Mouse (Mus musculus) lung, embryonic 15.5 days (tissue): ENCODE data around the gene Sugp2. TPM values are rescaled to one million over a fixed set of nuclear protein-coding genes. Genes with fewer than 3 reads are reported as not detected.
"Not testable (repeated sequence)": the region's sequence is repeated elsewhere in the genome, so short reads cannot be mapped to it uniquely, and the experiment has no call there.

Experiments used
- ATAC-seq: fragments of 200-750 bp; cut with Nextera tagmentation; 2 replicates; pipeline ENCODE4 v1.8.0; 2017; ENCODE audit warnings: moderate number of reproducible peaks, borderline replicate concordance; ENCODE audit not compliant: low FRiP score, low TSS enrichment; ENCODE audit errors: extremely low read depth
- H3K27ac ChIP-seq: fragments of 300-500 bp; sonication (generic); 2 replicates; pipeline ENCODE4 v1.5.1; 2015; ENCODE audit warnings: moderate library complexity, mild to moderate bottlenecking, inconsistent platforms
- H3K27me3 ChIP-seq: fragments of 300-500 bp; sonication (generic); 2 replicates; pipeline ENCODE4 v1.6.1; 2015; ENCODE audit warnings: inconsistent platforms
- H3K36me3 ChIP-seq: fragments of 300-500 bp; sonication (generic); 2 replicates; pipeline ENCODE4 v1.6.1; 2015; ENCODE audit warnings: inconsistent platforms
- H3K4me1 ChIP-seq: fragments of 300-500 bp; sonication (generic); 2 replicates; pipeline ENCODE4 v1.6.1; 2015; ENCODE audit warnings: inconsistent platforms
- H3K4me2 ChIP-seq: fragments of 300-500 bp; sonication (generic); 2 replicates; pipeline ENCODE4 v1.6.1; 2015; ENCODE audit warnings: inconsistent platforms, mild to moderate bottlenecking, moderate library complexity
- H3K4me3 ChIP-seq: fragments of 300-500 bp; sonication (generic); 2 replicates; pipeline ENCODE4 v1.5.1; 2015; ENCODE audit warnings: mild to moderate bottlenecking, inconsistent platforms
- H3K9ac ChIP-seq: fragments of 300-500 bp; sonication (generic); 2 replicates; pipeline ENCODE4 v1.6.1; 2015; ENCODE audit warnings: inconsistent platforms
- H3K9me3 ChIP-seq: fragments of 300-500 bp; sonication (generic); 2 replicates; pipeline ENCODE4 v1.6.1; 2016; ENCODE audit warnings: inconsistent platforms
- WGBS: fragments of 180-500 bp; shearing (Covaris S2); methylation state at CpG from one replicate; pipeline ENCODE4 v1.1.7; 2015; 5-methylcytosine and 5-hydroxymethylcytosine counted together
- polyA plus RNA-seq: library from polyadenylated mRNA; unstranded; fragments of >200 nt; fragmentation: Nextera tagmentation; extraction: Ambion mirVana; gene quantifications from 2 replicates; pipeline ENCODE4 v1.2.1, GENCODE M21; 2015

Gene Sugp2
- polyA plus RNA-seq, 1 experiment from 2014 or later, result 26.7 TPM

DNA sequence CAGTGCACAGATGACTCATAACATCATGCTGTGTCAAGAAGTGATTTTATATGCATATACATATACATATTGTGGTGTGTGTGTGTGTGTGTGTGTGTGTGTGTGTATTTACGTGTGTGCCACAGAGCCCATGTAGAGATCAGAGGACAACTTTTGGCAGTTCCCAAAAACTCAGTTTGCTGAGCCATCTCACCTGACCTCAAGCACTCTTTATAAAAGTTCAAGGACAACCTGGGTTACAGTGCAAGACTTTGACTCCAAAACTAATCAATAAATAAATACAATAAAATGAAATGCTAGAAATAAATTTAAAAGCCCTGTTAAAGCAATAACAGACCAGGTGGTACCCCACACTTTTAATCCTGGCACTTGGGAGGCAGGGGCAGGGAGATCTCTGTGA is 22.8 kb upstream of the Sugp2 start:
- 54% methylated on average over 1 of the region's 1 CpGs for WGBS
- Histone ChIP-seq H3K27me3 (no peaks in the 10 kb centered on the region), H3K27ac (no peak overlapping the region), H3K4me3 (peak overlapping the region; percentile 68), H3K9me3 (no peaks in the 10 kb centered on the region), H3K36me3 (no peaks in the 10 kb centered on the region), H3K4me2 (peak overlapping the region; percentile 99), H3K9ac (peak overlapping the region; percentile 66), H3K4me1 (peaks cover 16% of the 10 kb centered on the region)
- no peak for ATAC-seq

DNA sequence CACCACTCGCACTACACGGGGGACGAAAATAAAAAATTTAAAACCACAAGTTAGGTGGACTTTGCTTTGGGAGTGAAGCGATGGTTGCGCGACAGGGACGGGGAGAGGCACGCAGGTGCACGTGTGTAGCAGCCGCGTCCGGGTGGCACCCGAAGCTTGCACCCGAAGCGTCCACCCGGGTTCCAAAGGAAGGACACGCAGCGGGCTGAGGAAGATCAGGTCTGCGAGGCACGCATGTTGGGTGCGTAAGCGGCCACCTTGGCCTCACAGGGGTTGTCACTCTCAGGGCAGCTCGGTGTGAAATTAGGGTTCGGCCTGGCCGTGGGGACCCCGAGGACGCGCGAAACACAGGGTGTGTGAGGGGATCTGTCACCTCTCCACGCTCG is 22.3 kb upstream of the Sugp2 start:
- Histone ChIP-seq H3K4me1 (peaks cover 16% of the 10 kb centered on the region), H3K9ac (peak overlapping the region; percentile 66), H3K36me3 (no peaks in the 10 kb centered on the region), H3K4me2 (peak overlapping the region; percentile 99), H3K27ac (0 out of 2 replicates have a peak overlapping the region, but pooled peaks have one; percentile 38), H3K27me3 (no peaks in the 10 kb centered on the region), H3K4me3 (peak overlapping the region; percentile 68), H3K9me3 (no peaks in the 10 kb centered on the region)
- 2% methylated on average over 31 of the region's 31 CpGs for WGBS
- no peak for ATAC-seq

DNA sequence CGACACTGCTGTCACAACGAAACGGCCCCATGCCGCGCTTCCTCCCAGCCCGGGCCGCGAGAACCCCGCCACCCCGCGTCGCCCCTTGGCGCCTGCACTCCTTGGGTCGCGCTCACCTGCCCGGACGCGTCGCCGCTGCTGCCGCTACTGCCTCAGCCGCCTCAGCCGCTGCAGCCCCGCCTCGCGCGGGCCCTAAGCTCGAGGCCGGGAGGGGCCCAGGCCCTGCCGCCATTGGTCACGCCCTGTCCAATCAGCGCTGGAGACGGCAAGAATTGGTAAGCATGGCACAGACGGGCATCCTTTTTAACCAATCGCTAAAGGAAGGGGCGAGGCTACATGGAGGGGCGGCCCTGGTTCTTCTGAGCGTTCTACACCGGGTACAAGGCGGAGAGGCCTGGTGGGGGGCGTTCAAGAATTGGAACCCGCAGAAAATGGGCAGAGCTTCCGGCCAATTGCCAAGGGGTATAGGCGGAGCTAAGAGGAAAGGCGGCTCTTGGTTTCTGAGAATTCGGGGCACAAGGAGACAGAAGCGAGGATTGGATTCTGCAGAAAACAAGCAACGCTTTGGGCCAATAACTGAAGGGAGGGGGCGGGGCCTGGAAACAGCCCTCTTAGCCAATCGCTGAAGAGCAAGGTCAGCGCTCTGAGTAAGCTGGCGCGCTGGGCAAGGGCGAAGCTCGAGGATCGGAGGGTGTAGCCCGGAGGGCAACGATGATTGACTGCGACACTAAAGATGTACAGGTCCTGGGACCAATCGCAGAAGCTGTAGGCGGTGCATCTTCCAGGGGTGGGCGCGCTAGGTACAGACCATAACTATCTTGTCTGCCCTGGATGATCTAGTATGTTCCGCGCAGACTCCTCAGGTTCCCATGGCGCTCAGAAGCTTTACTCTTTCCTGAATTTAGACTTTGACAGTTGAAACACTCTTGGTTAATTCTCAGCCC is 21.6 kb upstream of the Sugp2 start, which contains the start of gene Slc25a42:
Slc25a42 (minus strand) TSS at position 194 of the 944 bp plus-strand sequence.
- H3K27ac ChIP-seq, result peak within 1 kb of the TSS; percentile 38
- under 1% methylated on average over 66 of the region's 66 CpGs for WGBS

DNA sequence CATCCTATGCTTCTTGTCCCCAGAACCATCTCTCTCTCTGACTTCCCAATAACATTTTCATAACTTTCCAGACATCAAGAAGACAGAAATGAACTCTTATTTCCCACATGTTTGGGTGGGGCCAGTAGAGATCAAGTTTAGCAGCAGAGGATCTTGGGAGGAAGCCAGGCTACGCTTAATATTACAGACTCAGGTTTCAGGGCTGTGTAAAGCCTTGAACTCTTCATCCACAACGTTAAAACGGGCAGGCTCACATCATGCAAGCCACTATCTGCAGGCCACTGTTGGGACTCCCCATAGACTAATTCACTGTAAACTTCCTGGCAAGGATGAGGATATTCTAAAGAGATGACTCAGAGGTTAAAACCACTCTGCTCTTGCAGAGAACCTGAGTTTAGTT is 19.6 kb upstream of the Sugp2 start:
- Histone ChIP-seq H3K4me1 (peaks cover 16% of the 10 kb centered on the region), H3K4me3 (no peak overlapping the region), H3K9ac (no peak overlapping the region), H3K27me3 (no peaks in the 10 kb centered on the region), H3K36me3 (no peaks in the 10 kb centered on the region), H3K27ac (no peak overlapping the region), H3K9me3 (no peaks in the 10 kb centered on the region), H3K4me2 (no peak overlapping the region)
- WGBS, result 57% methylated on average over 3 of the region's 3 CpGs
- no peak for ATAC-seq

More for the DNA sequence above, 21.6 kb upstream of the Sugp2 start, which contains the start of gene Slc25a42:
- peak within 1 kb of the TSS; percentile 99 for H3K4me2 ChIP-seq
- H3K9ac ChIP-seq, result peak within 1 kb of the TSS; percentile 66
- H3K4me1 ChIP-seq, result peaks cover 16% of the 10 kb centered on the region
- no peaks in the 10 kb centered on the region for H3K27me3 ChIP-seq
- peak within 1 kb of the TSS; percentile 68 for H3K4me3 ChIP-seq
- no peaks in the 10 kb centered on the region for H3K36me3 ChIP-seq
- ATAC-seq, result peak; percentile 98
- no peaks in the 10 kb centered on the region for H3K9me3 ChIP-seq

DNA sequence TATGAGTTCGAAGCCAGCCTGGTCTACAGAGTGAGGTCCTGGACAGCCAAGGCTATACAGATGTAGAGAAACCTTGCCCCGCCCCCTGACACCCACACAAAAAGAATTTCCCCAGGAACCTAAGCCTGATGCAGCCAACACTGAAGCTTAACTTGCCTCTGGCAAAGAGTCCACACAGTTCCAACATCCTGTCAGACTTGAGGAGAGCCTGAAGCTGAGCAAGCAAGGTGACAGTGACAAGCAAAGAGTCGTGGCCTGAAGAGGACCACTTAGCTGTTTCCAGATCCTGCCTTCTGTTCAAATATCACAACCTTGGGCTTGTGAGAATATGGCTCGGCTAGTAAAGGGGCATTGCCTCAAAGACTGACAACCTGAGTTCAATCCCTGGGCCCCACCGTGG is 18.9 kb upstream of the Sugp2 start:
- no peak overlapping the region for H3K4me2 ChIP-seq
- no peak for ATAC-seq
- H3K27ac ChIP-seq, result no peak overlapping the region
- H3K4me1 ChIP-seq, result peaks cover 16% of the 10 kb centered on the region
- no peaks in the 10 kb centered on the region for H3K27me3 ChIP-seq
- no peaks in the 10 kb centered on the region for H3K9me3 ChIP-seq
- WGBS, result 61% methylated on average over 5 of the region's 5 CpGs
- H3K9ac ChIP-seq, result no peak overlapping the region
- no peak overlapping the region for H3K4me3 ChIP-seq
- no peaks in the 10 kb centered on the region for H3K36me3 ChIP-seq

DNA sequence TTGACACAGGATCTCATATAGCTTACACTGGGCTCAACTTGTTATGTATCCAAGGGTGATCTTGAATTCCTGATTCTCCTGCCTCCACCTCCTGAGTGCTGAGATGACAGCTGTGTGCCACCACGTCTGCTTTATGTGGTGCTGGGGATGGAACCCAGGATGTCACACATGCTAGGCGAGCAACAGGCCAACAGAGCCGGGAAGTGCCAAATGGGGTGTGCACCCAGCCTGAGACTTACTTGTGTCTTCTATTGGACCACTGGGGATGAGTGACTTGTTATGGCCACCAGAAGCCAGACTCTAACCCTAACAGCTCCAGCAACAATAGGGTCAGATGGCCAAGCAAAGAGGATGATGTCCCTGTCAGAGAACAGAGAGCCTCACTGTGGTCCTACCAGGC is 17.9 kb upstream of the Sugp2 start:
- not testable (repeated sequence) for H3K9ac ChIP-seq, H3K4me3 ChIP-seq, H3K4me2 ChIP-seq, H3K27ac ChIP-seq, H3K27me3 ChIP-seq, H3K36me3 ChIP-seq, H3K9me3 ChIP-seq, ATAC-seq, H3K4me1 ChIP-seq
- 44% methylated on average over 3 of the region's 3 CpGs for WGBS

DNA sequence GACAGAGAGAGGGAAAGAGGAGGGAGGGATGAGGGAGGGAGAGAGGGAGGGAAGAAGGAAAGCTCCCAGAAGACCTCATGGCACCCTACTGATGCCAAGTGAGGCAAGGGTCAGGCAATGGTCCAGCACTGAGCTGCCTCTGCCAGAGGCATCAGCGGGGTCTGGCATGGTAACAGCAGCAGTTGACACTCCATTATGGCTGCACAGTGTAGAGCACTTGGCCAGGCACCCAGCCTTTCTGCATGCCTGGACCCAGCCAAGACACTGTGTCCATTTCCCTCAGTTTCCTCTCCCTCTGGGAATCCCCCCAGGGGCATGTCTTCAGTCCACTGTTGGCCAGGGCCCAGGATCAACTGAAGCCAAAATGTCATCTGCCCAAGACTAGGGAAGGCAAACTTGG is 17.5 kb upstream of the Sugp2 start:
- Histone ChIP-seq H3K4me3 (no peak overlapping the region), H3K27me3 (no peaks in the 10 kb centered on the region), H3K9me3 (no peaks in the 10 kb centered on the region), H3K27ac (no peak overlapping the region), H3K36me3 (no peaks in the 10 kb centered on the region), H3K9ac (no peak overlapping the region), H3K4me2 (no peak overlapping the region), H3K4me1 (peaks cover 3% of the 10 kb centered on the region; the same call in 1 of the 2 replicates)
- no peak for ATAC-seq
- 67% methylated on average over 1 of the region's 1 CpGs for WGBS

DNA sequence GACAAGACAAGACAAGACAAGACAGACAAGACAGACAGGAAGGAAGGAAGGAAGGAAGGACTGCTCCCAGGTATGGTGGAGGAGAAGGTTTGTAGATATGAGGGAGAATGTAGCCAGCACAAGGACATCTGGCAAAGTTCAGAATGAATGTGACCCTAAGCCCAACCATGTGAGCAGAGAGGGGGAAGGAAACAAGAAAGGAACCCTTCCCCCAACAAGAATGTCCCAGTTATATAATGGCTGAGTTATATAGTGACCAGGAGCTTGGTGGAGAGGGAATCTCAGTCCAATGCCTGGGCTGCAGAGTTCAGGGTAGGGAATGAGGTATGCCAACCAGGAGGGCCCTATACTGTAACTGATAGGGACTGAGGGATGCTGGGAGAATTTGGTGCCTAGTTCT is 16.6 kb upstream of the Sugp2 start:
- H3K4me2 ChIP-seq, result no peak overlapping the region
- no peak overlapping the region for H3K4me3 ChIP-seq
- no peak for ATAC-seq
- H3K27me3 ChIP-seq, result no peaks in the 10 kb centered on the region
- no peaks in the 10 kb centered on the region; the same call in 1 of the 2 replicates for H3K36me3 ChIP-seq
- H3K9me3 ChIP-seq, result no peaks in the 10 kb centered on the region
- no peak overlapping the region for H3K9ac ChIP-seq
- no peaks in the 10 kb centered on the region; the same call in 1 of the 2 replicates for H3K4me1 ChIP-seq
- H3K27ac ChIP-seq, result no peak overlapping the region

DNA sequence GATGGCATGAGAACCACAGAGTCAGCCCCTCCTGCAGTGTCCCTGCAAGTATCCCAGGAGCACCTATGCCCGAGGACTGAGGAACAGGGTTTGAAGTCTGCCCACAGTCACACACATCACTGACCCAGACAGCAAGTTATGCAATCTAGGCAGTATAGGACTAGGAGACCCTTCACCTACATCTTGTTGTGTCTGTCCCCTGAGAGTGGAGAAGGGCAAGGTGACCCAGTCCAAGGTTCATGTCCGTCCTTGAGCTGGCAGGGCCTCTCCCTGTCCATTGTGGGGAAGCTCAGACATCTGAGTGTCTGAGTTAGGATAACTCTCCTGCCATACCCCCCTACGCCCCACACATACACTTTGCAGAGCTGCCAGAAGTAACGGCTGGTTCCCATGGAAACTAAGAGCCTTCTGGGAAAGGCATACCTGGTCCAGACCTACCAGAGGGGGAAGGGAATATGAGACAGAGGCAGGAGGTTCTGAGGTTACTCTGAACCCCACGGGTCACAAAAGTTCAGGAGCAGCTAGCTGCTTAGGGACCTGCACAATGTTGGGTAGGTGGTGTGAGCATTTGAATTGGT is 14.8 kb upstream of the Sugp2 start:
- Histone ChIP-seq H3K4me3 (no peak overlapping the region), H3K36me3 (peaks cover under 1% of the 10 kb centered on the region; the same call in 1 of the 2 replicates), H3K27me3 (no peaks in the 10 kb centered on the region), H3K4me2 (no peak overlapping the region), H3K9me3 (no peaks in the 10 kb centered on the region), H3K9ac (no peak overlapping the region), H3K4me1 (no peaks in the 10 kb centered on the region), H3K27ac (no peak overlapping the region)
- WGBS, result 51% methylated on average over 5 of the region's 5 CpGs
- ATAC-seq, result no peak

DNA sequence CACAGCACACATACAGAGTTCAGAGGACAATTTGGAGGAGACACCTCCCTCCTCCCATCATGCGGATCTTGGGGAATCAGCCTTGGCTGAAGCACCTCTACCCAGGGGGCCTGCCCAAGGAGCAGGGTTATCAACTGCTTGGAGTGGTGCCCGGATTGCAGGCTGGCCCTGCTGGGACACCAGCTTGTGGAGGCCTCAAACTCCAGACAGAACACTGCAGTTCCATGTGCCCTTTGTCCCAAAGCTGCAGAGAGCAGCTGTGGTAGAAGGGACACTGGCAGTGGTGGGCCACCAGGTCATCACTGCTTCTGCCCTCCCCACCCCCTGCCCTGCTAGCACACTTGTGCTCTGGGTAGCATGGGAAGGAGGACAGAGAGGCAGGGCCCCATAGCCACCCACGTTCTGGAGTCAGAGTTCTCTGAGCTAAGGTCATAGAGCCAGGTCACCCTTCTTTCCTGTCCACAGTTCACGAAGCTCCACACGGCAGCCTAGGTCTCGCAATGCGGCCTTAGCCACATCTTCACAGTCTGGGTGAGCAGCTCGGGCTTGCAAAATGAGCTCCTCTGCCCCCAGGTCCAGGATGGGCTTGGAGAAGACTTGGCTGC is 13.7 kb upstream of the Sugp2 start:
- Histone ChIP-seq H3K4me3 (no peak overlapping the region), H3K9me3 (no peaks in the 10 kb centered on the region), H3K27ac (no peak overlapping the region), H3K36me3 (peaks cover 12% of the 10 kb centered on the region; the same call in 1 of the 2 replicates), H3K27me3 (no peaks in the 10 kb centered on the region), H3K4me2 (no peak overlapping the region), H3K9ac (no peak overlapping the region), H3K4me1 (no peaks in the 10 kb centered on the region)
- 60% methylated on average over 8 of the region's 8 CpGs for WGBS
- ATAC-seq, result no peak

DNA sequence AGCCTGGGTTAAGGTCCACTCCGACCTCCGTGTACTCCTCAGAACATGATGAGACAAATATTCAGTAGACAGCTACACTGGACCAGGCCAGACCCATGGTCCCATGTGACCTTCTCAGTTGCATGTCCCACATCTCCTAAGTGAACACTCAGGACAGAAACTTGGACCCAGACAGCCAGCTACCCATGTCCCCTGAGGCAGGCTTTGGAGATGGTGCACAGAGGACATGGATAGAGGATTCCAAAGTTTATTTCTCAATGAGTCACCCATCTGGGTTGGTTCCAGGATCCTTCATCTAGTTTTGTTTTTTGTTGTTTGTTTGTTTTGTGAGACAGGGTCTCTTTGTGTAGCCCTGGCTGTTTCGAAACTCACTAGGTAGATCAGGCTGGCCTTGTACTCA is 13.1 kb upstream of the Sugp2 start:
- no peak overlapping the region for H3K4me2 ChIP-seq
- H3K9ac ChIP-seq, result no peak overlapping the region
- peaks cover 13% of the 10 kb centered on the region; the same call in 1 of the 2 replicates for H3K36me3 ChIP-seq
- H3K27ac ChIP-seq, result no peak overlapping the region
- H3K4me3 ChIP-seq, result no peak overlapping the region
- ATAC-seq, result no peak
- no peaks in the 10 kb centered on the region for H3K27me3 ChIP-seq
- H3K9me3 ChIP-seq, result no peaks in the 10 kb centered on the region
- 94% methylated on average over 3 of the region's 3 CpGs for WGBS
- no peaks in the 10 kb centered on the region for H3K4me1 ChIP-seq

DNA sequence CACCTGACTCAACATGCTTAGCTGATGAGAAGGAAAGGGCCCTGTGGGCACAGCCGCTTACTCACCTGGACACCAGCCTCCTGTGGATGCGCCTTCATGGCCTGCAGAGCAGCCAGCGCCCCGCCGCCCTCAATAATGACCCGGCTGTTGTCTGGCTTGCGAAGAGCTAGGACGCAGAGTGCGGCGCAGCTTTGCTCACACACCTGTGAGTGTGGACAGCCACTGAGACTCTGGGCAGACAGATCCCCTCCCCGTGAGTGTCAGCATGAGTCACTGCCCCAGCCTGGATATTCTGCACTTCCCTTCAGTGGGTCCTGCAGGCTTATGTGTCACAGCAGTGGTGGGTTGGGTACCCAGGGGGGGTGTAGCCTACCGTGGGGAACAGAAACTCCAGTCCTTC is 12.0 kb upstream of the Sugp2 start:
- Histone ChIP-seq H3K4me2 (no peak overlapping the region), H3K27me3 (no peaks in the 10 kb centered on the region), H3K9ac (no peak overlapping the region), H3K36me3 (peaks cover 13% of the 10 kb centered on the region; the same call in 1 of the 2 replicates), H3K27ac (no peak overlapping the region), H3K4me3 (no peak overlapping the region), H3K4me1 (no peaks in the 10 kb centered on the region), H3K9me3 (no peaks in the 10 kb centered on the region)
- WGBS, result 91% methylated on average over 12 of the region's 12 CpGs
- ATAC-seq, result no peak
